Mouse (Mus musculus) right cerebral cortex, adult 2 months (tissue): ENCODE measurements at regions not wholly inside any gene's neighbourhood (a gene's known extent, or its start where the extent isn't known, plus 50 kb on each side); places are given as distances from the start of the nearest gene placed in this dataset.

Source experiments
- DNase-seq, 2 experiments: peaks; one replicate each; pipeline ENCODE4 v3.0.0; 2021 to 2022; ENCODE audit warnings: low spot score in 2 of 2

DNA sequence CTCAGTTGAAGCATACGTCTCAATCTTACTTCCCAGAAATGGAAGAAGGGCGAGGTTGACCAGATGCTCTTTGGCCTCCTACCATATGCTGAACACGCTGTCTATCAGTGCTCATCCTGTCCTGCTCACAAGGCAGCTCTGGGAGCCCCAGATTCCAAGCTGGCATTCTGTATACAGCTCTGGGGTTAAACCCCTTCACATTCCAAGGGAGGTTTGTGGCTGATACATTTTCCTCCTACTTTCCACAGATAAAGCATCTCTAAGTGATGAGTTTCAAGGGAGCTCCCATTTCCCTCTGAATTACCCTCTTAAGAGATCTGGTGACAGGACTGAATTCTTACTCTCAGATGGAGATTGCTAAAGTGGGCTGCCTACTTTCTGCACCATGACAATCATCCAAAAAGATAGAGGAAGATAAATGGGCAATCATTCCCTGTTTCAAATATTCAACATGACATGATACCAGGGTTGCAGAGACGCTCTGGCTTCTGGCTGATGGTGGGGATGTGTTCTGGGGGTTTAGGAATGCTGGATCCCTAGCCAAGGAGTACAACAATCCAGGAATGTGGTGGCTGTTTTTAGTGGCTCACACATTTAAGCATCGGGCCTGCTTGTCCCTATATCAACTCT, 138.7 kb upstream of the Bmp4 start:
- DNase-seq: no peak

DNA sequence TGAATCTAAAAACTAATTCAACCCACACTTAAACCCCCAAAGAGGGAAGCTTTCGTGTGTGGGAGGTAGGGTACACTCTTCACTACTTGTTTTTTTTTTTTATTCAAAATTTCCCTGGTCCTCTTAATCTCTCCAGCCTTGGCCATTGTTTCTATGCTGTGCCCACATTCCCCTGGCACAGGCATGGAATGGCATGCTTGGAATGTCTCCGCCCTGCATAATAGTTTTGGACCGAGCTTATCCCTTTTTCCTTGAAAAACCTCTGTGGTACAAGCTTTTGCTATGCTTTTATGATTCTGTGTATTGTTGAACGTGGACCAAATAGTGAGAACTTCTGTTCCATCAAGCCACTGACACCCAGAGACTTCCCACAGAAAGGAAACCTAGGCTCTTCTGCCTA, 126.8 kb upstream of the Bmp4 start:
- no peak for DNase-seq

DNA sequence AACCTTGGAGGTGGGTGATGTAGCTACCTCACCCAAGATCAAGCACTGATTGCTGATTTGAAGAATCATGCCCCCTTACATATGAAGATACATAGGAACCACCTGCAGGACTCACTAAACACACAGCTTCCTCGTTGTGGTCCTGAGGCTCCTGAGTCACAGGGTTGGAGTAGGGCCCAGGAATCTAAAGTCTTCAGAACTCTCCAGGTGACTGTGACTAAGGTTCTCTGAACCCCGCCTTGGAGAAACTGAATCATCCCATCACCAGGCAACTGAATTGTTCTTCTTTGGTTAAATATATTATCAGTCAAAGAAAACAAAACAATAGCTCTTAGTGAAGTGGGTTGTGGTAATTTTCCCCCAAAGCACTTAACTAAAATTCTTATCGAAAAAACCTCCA, 125.8 kb upstream of the Bmp4 start:
- peak in 1 of 2 experiments; percentile 4 for DNase-seq

DNA sequence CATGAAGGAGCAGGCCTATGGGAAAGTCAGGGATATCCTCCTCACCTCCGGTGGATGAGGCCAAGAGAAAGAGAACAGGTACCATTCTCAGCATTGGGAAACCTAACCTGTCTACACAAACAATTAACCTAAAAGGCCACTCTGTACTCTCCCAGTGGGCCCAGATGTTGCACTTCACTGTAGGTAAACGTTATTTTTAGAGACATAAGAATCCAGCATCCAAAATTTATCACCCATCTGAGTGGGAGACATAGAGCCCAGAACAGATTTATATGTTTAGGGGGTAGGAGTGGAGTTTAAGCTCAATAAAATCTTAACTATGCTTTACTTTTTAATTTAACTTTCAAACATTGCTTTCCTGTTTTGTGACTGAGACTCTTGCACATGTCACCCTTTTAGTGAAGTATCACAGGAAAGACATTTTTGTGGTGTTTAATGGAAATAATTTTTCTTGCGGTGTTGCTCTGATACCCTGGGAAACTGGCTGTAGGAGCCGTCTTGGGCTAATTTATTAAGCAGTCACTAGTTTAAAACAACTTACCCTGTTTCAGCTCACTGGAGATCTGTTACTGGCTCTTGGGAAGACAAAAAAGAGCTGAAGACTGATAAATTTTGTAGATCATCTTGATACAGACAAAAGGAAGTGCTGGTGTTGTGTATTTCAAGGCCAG, 123.9 kb upstream of the Bmp4 start:
- DNase-seq: no peak

DNA sequence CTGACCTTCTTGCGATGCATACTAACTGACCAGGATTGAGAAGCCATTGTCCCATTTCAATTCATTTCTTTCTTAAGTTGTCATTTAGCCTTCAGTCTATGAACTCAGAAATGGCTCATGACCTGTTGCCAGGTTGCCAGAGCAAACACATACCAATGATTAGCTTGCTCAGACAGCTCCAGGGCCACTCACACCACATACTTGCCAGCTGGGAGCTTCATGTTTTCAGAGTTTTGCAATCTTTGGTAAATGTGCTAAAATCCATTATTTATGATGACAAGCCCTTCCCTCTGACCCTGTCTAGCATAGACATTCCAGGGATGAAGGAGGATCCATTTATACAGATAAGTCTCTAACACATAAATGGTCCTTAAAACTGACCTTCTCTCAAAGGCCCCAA, 121.6 kb upstream of the Bmp4 start:
- no peak for DNase-seq

DNA sequence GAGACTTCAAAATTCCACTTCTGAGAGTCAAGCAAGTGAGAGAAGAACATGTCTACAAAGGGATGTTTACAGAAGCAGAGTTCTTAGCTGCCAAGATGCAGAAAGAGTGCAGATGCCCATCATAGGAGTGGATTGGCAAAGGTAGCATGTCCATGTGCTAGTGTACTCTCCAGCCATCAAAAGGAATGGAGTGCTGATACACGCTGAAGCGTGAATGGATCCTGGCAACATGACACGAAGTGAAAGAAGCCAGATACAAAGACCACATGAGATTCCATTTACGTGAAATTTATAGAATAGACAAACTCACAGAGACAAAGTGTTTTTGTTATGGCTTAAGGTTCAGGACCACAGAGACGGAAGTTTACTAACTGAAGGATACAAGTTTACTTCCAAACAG, 118.4 kb upstream of the Bmp4 start:
- no peak for DNase-seq

DNA sequence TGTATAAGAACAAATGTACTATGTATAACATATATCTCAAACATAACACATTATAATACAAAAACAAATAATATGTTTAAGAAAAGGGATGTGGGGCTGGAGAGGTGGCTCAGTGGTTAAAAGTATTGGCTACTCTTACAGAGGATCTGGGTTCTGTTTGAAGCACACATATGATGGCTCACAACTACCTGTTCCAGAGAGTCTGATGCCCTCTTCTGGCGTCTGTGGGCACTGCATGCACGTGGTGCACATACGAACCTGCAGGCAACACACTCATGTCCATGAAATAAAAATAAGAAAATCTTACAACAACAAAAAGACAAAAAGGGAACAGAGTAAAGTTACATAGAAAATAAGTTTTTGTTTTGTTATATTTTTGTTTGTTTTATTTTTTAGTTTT, 114.8 kb upstream of the Bmp4 start:
- no peak for DNase-seq

DNA sequence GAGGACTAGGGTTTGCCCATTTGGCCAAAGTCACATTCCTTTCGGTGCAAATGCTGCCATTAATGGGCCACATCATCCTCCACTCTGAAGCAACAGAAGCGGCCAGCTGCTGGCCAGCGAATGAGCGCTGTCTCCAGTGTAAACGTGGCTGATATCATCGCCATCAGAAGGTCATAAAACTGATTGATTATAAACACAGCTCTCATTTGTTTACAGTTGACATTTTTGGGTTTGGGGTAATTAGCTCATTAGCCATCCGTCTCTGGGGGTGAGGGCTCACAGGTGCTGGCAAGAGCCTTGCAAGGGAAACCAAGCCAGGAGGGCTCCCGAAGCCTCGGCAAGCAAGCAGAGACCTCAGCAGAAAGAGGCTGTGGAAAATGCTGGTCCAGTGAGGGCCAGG, 101.1 kb upstream of the Bmp4 start:
- DNase-seq: no peak

DNA sequence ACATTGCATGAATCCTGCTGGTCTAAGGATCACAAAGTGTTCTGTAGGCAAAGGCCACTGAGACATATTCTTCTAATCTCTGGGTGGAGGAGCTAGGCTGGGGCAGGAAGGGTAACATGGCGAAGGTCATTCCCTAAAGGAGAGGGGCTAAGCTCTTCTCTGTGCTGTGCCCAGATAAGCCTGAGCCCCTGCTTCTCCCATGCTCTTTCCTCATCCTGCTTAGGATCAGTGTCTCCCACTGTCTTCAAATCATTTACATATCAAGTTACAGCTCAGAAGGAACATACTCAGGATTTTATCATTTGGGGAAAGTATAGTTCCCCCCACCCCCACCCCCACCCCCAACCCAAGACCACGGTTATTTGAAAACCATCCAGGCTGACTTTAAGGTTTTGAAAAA, 100.7 kb upstream of the Bmp4 start:
- no peak for DNase-seq

DNA sequence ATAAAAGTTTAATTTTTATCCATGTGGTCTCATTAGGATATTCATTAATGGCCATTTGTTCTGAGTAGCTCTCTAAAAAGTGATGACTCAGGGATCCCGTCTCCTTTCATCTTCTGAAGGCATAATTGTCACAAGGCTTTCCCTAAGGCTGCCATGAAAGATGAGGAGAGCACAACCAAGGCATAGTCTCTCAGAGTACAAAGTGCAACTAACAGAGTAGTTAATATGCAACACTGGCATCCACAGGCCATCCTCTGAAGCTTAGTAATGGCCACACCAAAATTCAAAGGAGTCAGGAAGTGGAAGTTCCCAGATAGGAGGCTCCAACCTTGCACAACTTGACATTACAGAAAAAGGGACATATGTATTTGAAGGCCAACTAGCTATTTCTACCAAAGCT, 97.1 kb upstream of the Bmp4 start:
- DNase-seq: no peak

DNA sequence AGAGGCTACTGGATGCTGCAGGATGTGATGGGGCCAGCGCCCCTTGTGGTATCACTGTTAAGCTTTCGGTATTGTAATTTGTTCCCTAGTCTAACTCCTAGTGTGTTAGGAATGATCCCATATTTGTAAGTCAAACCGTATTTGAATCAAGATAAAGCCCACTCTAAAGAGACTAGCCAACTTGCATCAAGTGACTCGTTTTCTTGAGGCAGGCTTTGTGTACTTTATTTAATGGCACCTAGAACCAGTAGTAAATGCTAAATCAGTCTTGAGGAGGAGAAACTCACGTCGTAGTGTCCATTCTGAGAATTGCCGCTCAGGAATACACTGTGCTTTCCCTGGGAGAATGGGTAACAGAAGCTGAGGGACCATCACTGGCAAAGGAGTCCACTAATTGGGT, 89.9 kb upstream of the Bmp4 start:
- DNase-seq: no peak

DNA sequence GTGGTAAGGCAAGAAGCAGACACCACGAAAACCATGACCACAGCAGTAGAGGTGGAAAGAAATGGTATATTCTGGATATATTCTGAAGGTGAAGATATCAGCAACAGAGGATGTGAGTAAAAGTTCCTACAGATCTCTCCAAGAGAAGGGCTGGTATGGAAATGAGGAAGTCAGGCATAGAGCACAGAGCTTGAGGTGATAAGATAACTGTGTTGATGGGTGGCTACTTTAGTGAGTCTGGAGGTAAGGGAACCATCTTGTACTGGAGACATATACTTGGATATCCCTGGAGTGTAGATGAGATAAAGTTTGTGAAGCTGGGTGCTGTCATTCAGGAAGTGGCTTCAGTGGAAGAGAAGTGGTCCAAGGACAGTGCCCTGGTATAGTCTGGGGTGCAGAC, 85.5 kb upstream of the Bmp4 start:
- no peak for DNase-seq

DNA sequence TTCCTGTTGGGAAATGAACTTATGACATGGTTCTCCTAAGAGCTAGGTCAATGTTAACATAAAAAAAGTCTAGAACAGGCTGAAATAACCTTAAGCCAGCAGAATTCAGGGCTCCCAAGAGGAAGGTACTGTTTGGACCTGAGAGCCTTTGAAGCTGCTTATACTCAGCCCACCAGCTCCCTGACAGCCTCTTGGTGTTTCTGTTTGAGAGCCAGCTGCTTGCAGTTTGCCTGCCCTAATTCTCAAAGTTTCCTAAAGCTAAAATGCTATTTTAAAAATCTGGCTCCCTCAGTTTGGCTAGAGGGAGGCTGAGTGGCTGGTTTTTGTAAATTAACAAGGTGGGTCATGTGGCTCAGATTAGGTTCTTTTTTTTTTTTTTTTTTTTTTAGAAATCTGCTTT, 72.5 kb upstream of the Bmp4 start:
- peak in 1 of 2 experiments; percentile 11 for DNase-seq

DNA sequence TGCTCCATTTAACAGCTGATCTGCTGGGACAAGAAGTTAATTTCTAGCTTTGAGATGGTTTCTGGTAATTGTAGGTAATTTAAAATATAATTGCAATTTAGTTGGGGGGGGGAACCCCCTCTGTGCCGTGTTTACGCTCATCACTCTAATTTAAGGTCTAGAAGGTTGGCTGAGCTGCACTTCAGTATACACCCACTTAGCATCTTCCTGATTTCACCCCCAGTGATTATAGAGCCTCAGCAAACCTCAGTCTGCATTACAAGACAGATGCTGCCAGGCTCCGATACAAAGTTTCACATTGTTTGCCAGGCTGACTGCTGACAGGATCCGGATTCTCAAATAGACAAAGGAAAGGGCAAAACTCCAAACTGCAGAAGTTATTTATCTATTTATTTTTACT, 71.5 kb upstream of the Bmp4 start:
- peak in 1 of 2 experiments; percentile 3 for DNase-seq

DNA sequence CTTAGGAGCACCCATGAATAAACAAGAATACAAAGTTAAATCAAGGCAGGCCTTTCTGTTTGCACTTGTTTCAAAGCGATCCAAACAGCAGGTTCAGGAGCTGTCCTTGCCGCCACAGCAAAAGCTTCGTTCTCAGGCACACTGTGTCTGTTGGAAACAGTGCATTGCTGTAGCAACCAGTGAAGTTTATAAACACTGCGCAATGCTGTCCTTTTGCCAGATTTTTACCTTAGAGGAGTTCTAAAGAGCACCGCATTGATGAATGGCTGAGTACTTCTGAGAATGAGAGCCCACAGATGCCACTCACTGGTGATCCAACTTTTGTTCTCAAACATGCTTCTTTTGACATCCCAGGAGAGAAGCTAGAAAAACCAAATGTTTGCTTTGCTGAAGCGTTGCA, 64.0 kb upstream of the Bmp4 start:
- no peak for DNase-seq

DNA sequence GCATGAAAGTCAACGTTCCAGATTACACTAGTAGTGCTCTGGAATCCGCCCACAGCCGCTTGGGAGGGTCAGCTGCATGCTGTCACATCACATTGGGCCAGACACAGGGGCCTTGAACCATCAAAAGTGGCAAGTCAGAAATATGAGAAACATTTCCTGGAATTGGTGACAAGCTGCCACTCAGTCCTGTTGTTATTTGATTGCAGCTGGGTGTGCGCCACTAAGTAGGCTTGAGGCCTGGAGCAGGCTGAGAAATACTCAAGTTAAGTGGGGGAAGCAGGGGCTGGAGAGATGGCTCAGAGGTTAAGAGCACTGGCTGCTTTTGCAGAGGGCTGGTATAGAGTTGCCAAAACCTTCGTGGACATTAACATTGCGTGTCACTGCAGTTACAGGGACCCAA, 51.2 kb upstream of the Bmp4 start:
- DNase-seq: no peak
